Mouse (Mus musculus) lung, embryonic 15.5 days (tissue): ENCODE measurements around the gene Tmem95. TPM values are rescaled to one million over a fixed set of nuclear protein-coding genes. Genes with fewer than 3 reads are reported as not detected.
A peak's percentile ranks its signal among the peaks of the same experiment; 100 is the strongest.

Source experiments
- ATAC-seq: fragments of 200-750 bp; cut with Nextera tagmentation; 2 replicates; pipeline ENCODE4 v1.8.0; 2017; ENCODE audit warnings: moderate number of reproducible peaks, borderline replicate concordance; ENCODE audit not compliant: low FRiP score, low TSS enrichment; ENCODE audit errors: extremely low read depth
- H3K27ac ChIP-seq: fragments of 300-500 bp; sonication (generic); 2 replicates; pipeline ENCODE4 v1.5.1; 2015; ENCODE audit warnings: moderate library complexity, mild to moderate bottlenecking, inconsistent platforms
- H3K27me3 ChIP-seq: fragments of 300-500 bp; sonication (generic); 2 replicates; pipeline ENCODE4 v1.6.1; 2015; ENCODE audit warnings: inconsistent platforms
- H3K36me3 ChIP-seq: fragments of 300-500 bp; sonication (generic); 2 replicates; pipeline ENCODE4 v1.6.1; 2015; ENCODE audit warnings: inconsistent platforms
- H3K4me1 ChIP-seq: fragments of 300-500 bp; sonication (generic); 2 replicates; pipeline ENCODE4 v1.6.1; 2015; ENCODE audit warnings: inconsistent platforms
- H3K4me2 ChIP-seq: fragments of 300-500 bp; sonication (generic); 2 replicates; pipeline ENCODE4 v1.6.1; 2015; ENCODE audit warnings: inconsistent platforms, mild to moderate bottlenecking, moderate library complexity
- H3K4me3 ChIP-seq: fragments of 300-500 bp; sonication (generic); 2 replicates; pipeline ENCODE4 v1.5.1; 2015; ENCODE audit warnings: mild to moderate bottlenecking, inconsistent platforms
- H3K9ac ChIP-seq: fragments of 300-500 bp; sonication (generic); 2 replicates; pipeline ENCODE4 v1.6.1; 2015; ENCODE audit warnings: inconsistent platforms
- H3K9me3 ChIP-seq: fragments of 300-500 bp; sonication (generic); 2 replicates; pipeline ENCODE4 v1.6.1; 2016; ENCODE audit warnings: inconsistent platforms
- WGBS: fragments of 180-500 bp; shearing (Covaris S2); methylation state at CpG from one replicate; pipeline ENCODE4 v1.1.7; 2015; 5-methylcytosine and 5-hydroxymethylcytosine counted together
- polyA plus RNA-seq: library from polyadenylated mRNA; unstranded; fragments of >200 nt; fragmentation: Nextera tagmentation; extraction: Ambion mirVana; gene quantifications from 2 replicates; pipeline ENCODE4 v1.2.1, GENCODE M21; 2015

Gene Tmem95
- not detected in 2 replicates for polyA plus RNA-seq

DNA sequence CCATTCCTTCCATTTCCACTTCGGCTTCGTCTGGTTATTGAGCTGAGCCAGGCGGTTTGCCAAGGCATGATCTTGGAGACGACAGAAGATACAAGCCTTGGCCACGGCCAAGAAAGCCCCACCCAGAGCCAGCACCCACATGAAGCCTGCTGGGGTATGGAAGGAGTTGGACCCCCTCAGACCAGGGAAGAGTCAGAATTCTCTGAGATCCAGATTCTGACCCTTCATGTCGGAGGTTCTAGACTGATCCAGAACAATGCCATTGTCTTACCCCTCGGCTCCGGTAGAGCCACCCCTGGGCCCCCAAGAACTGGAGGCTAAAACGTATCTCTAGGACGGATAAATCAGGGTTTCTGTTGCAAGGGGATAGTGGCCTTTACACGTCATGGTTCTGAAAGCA is at the start of gene Tmem95:
TSS of gene Tmem95 (minus strand) at position 141 of the 400 bp plus-strand sequence.
- H3K27ac ChIP-seq = peak within 1 kb of the TSS; percentile 60
- H3K4me2 ChIP-seq = peak within 1 kb of the TSS; percentile 78
- H3K4me1 ChIP-seq = peaks cover 64% of the 10 kb centered on the region
- H3K27me3 ChIP-seq = no peaks in the 10 kb centered on the region
- 79% methylated on average over 11 of the region's 11 CpGs for WGBS
- no peaks in the 10 kb centered on the region for H3K9me3 ChIP-seq
- H3K4me3 ChIP-seq = peak within 1 kb of the TSS; percentile 4
- H3K9ac ChIP-seq = no peak within 1 kb of the TSS
- no peaks in the 10 kb centered on the region for H3K36me3 ChIP-seq
- ATAC-seq = no peak

DNA sequence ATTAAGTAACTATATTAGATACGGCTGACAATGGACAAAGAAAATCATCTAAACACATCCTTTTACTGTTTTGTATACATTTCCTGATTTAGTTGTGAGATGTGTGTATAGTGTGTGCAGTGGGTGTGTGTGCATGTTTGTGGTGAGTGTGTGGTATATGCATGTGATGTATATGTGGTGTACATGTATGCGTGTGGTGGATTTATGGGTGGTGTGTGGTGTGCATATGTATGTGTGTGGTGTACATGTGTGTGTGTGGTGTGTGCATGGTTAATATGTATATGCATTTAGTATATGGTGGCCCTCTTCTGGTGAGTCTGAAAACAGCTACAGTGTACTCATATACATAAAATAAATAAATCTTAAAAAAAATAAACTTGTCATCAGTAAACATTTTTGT is 49.7 kb upstream of the Tmem95 start:
- H3K27ac ChIP-seq = no peak overlapping the region
- no peaks in the 10 kb centered on the region for H3K36me3 ChIP-seq
- 92% methylated on average over 2 of the region's 2 CpGs for WGBS
- peaks cover 5% of the 10 kb centered on the region; the same call in 1 of the 2 replicates for H3K4me1 ChIP-seq
- H3K4me3 ChIP-seq = no peak overlapping the region
- no peaks in the 10 kb centered on the region for H3K9me3 ChIP-seq
- no peak for ATAC-seq
- H3K9ac ChIP-seq = no peak overlapping the region
- H3K4me2 ChIP-seq = no peak overlapping the region
- no peaks in the 10 kb centered on the region for H3K27me3 ChIP-seq

DNA sequence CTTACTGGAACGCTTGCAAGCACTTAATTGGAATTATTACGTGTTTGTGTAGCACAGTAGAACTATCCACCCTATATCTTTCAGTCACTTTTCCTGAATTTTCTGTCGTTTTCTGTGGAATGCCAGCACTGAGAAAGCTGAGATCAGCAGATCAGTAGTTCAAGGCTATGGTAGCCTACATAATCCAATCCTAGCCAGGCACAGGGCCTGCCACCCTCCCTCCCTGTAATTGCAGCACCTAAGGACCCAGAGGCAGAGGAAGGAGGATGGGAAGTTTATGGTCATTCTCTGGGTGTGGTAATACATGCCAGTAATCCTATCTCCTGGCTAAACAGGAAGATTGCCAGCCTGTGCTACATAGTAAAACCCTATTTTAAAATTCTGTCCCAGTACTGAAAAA is 45.0 kb upstream of the Tmem95 start:
- peaks cover 14% of the 10 kb centered on the region for H3K36me3 ChIP-seq
- ATAC-seq = no peak
- no peak overlapping the region for H3K4me3 ChIP-seq
- H3K9ac ChIP-seq = 0 out of 2 replicates have a peak overlapping the region, but pooled peaks have one; percentile 57
- WGBS = 61% methylated on average over 3 of the region's 3 CpGs
- no peaks in the 10 kb centered on the region for H3K27me3 ChIP-seq
- H3K4me2 ChIP-seq = peak overlapping the region; percentile 53; the same call in 1 of the 2 replicates
- H3K4me1 ChIP-seq = peaks cover 21% of the 10 kb centered on the region
- peak overlapping the region; percentile 98; the same call in 1 of the 2 replicates for H3K27ac ChIP-seq
- no peaks in the 10 kb centered on the region for H3K9me3 ChIP-seq

DNA sequence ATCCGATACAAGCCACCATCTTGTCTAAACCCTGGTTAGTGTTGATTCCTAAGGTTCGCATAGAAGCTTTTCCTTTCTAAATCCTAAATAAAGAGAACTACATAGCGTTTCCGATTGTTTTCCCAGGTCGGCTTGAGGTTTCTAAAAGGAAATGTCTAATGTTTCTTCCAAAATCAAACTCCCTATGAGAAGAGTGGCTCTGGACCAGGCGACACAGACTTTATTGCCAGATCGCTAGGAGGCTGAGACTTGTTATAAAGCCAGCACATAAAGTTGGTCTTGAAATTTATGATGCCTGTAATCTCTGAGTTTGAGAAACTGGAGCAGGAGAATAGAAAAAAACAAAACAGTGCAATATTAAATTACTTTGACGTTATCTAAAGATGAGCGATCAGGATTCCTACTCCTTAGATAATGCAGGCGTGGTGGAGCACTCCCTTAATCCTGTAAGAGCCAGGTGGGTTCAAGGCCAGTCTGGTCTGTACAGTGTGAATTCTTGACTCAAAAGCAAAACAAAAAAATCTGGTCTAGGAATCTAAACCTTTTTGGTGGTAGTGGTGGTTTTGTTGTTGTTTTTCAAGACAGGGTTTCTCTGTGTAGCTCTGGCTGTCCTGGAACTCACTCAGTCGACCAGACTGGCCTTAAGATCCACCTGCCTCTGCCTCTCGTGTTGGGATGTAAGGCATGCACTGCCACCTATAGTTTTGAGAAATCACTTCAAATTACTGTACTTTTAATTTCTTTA is 44.4 kb upstream of the Tmem95 start:
- H3K4me1 ChIP-seq = peaks cover 21% of the 10 kb centered on the region
- H3K4me2 ChIP-seq = peak overlapping the region; percentile 53
- H3K4me3 ChIP-seq = peak overlapping the region; percentile 93
- peaks cover 20% of the 10 kb centered on the region for H3K36me3 ChIP-seq
- no peaks in the 10 kb centered on the region for H3K9me3 ChIP-seq
- peak overlapping the region; percentile 98 for H3K27ac ChIP-seq
- ATAC-seq = no peak
- 2% methylated on average over 12 of the region's 12 CpGs for WGBS
- H3K9ac ChIP-seq = peak overlapping the region; percentile 57
- H3K27me3 ChIP-seq = no peaks in the 10 kb centered on the region

DNA sequence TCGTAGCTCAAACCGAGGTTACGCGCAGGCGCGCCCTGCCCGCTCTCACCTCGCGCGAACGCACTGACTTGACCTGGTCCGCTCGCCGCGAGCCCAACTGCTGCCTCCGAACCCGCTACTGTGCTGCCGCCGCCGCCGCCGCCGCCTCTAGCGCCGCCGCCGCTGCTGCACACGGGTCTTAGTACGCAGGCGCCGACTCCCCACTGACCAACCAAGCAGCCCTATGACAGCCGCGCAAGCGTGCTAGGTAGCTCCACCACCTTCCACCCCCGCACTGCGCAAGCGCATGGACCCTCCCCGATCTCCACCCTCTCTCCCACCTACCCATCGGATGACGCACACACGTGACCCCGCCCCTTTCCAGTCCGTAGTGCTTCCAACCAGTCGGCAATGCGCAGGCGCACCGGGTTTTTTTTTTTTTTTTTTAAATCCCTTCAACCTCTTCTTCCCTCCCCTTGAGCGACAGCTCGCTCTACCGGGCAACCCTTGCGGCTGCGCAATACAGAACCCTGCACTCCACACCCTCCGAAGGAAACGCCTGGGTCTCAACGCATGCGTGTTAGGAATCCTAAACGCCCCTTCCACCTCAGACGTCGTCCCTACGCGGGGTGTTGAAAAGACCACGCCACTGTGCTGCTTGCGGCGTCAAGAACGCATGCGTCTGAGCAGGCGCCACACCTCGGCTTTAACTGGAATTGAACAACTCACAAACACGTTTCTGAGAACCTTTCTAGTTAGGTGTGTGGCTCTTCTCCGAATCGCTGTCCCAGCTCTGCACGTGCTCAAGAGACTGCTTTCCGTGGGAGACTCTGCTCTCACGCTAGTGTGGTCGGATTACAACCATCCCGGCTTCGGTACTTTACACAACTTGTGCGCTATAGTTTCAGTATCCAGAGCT is 43.5 kb upstream of the Tmem95 start, which contains the start of gene Eif5a:
TSS of gene Eif5a (minus strand) at position 845 of the 898 bp plus-strand sequence.
- WGBS = under 1% methylated on average over 78 of the region's 78 CpGs
- H3K27ac ChIP-seq = peak within 1 kb of the TSS; percentile 98
- H3K4me3 ChIP-seq = peak within 1 kb of the TSS; percentile 93
- no peaks in the 10 kb centered on the region for H3K9me3 ChIP-seq
- H3K27me3 ChIP-seq = no peaks in the 10 kb centered on the region
- H3K36me3 ChIP-seq = peaks cover 28% of the 10 kb centered on the region
- peaks cover 22% of the 10 kb centered on the region for H3K4me1 ChIP-seq
- H3K4me2 ChIP-seq = peak within 1 kb of the TSS; percentile 79
- ATAC-seq = peak; percentile 96
- H3K9ac ChIP-seq = peak within 1 kb of the TSS; percentile 96

DNA sequence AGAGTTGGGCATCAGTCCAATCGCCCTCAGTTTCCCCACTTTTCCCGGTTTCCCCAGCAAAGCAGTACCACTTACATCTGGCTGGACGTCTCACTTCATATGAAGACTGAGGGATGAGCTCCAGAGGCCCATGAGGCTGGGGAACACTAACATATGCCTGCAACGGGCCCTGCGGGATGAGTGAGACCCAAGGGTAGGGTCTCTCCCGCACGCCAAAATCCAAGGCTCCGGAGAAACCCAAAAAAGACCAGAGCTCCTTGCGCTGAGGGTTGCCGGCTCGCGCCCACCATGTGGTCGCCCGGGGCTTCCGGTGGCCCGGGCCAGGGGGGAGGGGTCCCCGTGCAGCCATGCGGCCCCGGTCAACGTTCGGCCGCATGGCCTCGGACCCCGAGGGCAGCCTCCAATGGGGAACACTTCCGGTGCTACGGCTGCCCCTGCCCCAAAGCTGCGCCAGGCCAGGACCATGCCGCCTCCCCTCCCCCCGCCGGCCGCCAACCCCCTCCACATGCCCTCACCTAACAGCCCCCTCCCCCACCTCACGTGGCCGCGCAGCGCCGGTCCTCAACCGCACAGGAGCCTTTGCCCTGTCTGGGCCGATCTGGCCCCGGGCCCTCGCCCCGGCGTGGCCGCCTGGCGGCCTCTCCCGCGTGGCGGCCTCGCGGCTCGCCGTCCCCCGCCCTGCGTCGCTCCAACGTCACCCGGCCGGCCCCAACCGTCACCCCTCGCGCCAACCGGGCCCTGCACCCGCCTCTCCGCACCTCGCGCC is 42.6 kb upstream of the Tmem95 start:
- Histone ChIP-seq H3K4me3 (peak overlapping the region; percentile 93), H3K27me3 (no peaks in the 10 kb centered on the region), H3K9ac (peak overlapping the region; percentile 96), H3K27ac (peak overlapping the region; percentile 96), H3K4me2 (peak overlapping the region; percentile 79), H3K36me3 (peaks cover 37% of the 10 kb centered on the region), H3K4me1 (peaks cover 31% of the 10 kb centered on the region), H3K9me3 (no peaks in the 10 kb centered on the region)
- under 1% methylated on average over 47 of the region's 65 CpGs for WGBS
- peak; percentile 7 for ATAC-seq

DNA sequence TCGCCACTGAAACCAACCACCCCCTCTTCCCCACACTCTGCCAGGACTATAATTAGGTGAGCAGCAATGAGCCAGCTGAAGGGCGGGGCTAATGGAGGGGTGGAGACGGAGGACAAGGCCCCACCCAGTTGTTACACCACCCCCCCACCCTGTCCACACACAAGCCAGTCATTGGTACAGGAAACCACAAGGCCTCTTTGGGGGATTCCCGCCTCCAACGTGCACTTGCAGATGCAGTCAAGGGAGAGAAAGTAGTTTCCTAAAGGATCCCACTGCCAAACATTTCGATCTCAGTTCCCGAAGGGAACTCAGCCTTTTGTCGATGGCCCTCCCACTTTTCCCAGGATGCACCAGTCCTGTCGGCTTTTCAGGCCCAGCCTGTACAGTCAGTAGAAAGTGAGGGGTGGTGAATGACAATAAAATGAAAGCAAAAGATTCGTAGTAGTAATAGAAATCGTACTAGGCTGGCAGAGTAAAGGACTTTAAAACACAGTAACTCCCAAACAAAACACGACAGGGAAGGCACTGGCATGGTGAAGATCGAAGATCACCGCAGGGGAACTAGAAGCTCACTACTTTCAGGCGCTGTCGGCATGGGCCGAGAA is 41.9 kb upstream of the Tmem95 start:
- 0% methylated on average over 17 of the region's 17 CpGs for WGBS
- no peak; the same call in 1 of the 2 replicates for ATAC-seq
- Histone ChIP-seq H3K27ac (peak overlapping the region; percentile 96), H3K4me2 (peak overlapping the region; percentile 79), H3K9ac (peak overlapping the region; percentile 96), H3K36me3 (peaks cover 44% of the 10 kb centered on the region), H3K9me3 (no peaks in the 10 kb centered on the region), H3K27me3 (no peaks in the 10 kb centered on the region), H3K4me3 (peak overlapping the region; percentile 93), H3K4me1 (peaks cover 38% of the 10 kb centered on the region)

DNA sequence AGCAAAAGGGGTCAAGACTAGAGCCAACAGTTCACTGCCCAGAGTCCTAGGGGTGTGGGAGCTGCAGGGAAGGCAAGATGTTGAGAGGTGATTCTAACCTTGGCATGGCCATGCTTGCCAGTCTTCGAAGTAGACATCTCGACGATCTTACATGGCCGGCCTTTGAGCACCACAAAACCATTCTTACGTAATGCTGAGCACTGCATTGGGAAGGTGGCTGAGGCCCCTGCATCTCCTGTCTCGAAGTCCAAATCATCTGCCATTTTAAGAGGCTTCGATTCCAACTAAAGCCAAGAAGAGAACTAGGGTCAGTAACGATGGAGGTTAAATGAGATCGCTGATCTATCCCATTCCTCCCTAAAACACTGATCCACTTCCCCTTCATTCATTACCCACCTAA is 41.2 kb upstream of the Tmem95 start:
- no peak for ATAC-seq
- peaks cover 42% of the 10 kb centered on the region for H3K4me1 ChIP-seq
- H3K27me3 ChIP-seq = no peaks in the 10 kb centered on the region
- H3K36me3 ChIP-seq = peaks cover 45% of the 10 kb centered on the region
- peak overlapping the region; percentile 96; the same call in 1 of the 2 replicates for H3K9ac ChIP-seq
- WGBS = 74% methylated on average over 9 of the region's 9 CpGs
- peak overlapping the region; percentile 96 for H3K27ac ChIP-seq
- peak overlapping the region; percentile 79 for H3K4me2 ChIP-seq
- peak overlapping the region; percentile 93 for H3K4me3 ChIP-seq
- H3K9me3 ChIP-seq = no peaks in the 10 kb centered on the region

DNA sequence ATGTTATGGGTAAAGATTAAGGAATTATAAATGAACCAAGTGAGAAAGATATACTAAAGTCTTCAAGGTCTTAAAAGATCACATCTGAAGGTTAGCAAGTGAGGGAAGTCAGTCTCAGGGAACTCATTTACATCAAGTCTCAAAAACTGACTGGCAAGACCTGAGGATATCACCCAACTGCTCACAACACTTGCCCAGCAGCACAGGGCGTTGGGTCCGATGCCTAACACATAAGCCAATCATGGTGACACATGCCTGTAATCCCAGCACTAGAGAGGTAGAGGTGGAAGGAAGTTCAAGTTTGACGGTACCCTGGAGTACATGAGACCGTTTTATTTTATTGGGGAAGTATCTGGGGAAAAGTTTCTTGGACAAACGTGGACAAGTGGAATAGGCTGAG is 40.3 kb upstream of the Tmem95 start:
- peaks cover 48% of the 10 kb centered on the region for H3K4me1 ChIP-seq
- H3K4me2 ChIP-seq = no peak overlapping the region
- no peaks in the 10 kb centered on the region for H3K9me3 ChIP-seq
- H3K27me3 ChIP-seq = no peaks in the 10 kb centered on the region
- H3K9ac ChIP-seq = no peak overlapping the region
- ATAC-seq = no peak
- H3K36me3 ChIP-seq = peaks cover 50% of the 10 kb centered on the region
- H3K27ac ChIP-seq = no peak overlapping the region
- 78% methylated on average over 5 of the region's 5 CpGs for WGBS
- no peak overlapping the region for H3K4me3 ChIP-seq

DNA sequence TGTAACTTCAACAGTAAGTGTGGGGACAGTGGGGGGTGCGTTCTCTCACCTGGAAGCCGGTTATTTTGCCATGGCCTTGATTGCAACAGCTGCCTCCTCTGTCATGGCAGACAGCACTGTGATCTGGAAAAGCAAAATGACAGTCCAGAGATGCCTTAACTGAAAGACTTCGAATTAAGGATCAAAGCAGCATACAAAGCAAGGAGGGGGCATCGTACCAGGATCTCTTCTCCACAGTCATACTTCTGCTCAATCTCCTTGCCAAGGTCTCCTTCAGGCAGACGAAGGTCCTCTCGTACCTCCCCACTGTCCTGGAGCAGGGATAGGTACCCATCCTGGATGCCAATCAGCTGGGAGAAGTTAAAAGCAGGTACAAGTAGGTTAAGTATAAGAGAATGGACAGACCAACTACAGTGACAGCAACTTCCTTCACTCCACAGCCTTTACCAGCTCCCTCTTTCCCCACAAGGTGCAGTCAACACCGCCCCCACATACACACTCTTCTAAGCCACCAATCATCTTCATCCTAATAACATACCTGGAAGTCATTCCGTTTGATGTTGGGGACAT is 39.6 kb upstream of the Tmem95 start:
- Histone ChIP-seq H3K4me2 (no peak overlapping the region), H3K27me3 (no peaks in the 10 kb centered on the region), H3K9me3 (no peaks in the 10 kb centered on the region), H3K36me3 (peaks cover 57% of the 10 kb centered on the region), H3K4me3 (no peak overlapping the region), H3K4me1 (peaks cover 48% of the 10 kb centered on the region), H3K27ac (no peak overlapping the region), H3K9ac (no peak overlapping the region)
- no peak for ATAC-seq
- 86% methylated on average over 8 of the region's 8 CpGs for WGBS
